Mouse (Mus musculus) C2C12 (cell line): ENCODE measurements around the gene Tmem178.

Experiments
- CEBPB ChIP-seq: IDR thresholded peaks from one replicate; pipeline ENCODE4 v1.6.1; 2011; ENCODE audit warnings: low read depth, mild to moderate bottlenecking, control low read depth, moderate library complexity
- CTCF ChIP-seq: IDR thresholded peaks from one replicate; pipeline ENCODE4 v1.5.1; 2011; ENCODE audit not compliant: control insufficient read depth, insufficient read depth, insufficient read length
- FOSL1 ChIP-seq: IDR thresholded peaks from one replicate; pipeline ENCODE4 v1.8.0; 2011; ENCODE audit warnings: mild to moderate bottlenecking, low read length; ENCODE audit not compliant: poor library complexity, insufficient read depth, severe bottlenecking
- MAX ChIP-seq: IDR thresholded peaks from one replicate; pipeline ENCODE4 v1.6.1; 2011; ENCODE audit warnings: mild to moderate bottlenecking, control low read depth
- MYOD1 ChIP-seq: IDR thresholded peaks from one replicate; pipeline ENCODE4 v1.6.1; 2011; ENCODE audit warnings: low read depth; ENCODE audit not compliant: control insufficient read depth, insufficient read length
- MYOG ChIP-seq: IDR thresholded peaks from one replicate; pipeline ENCODE4 v1.6.1; 2011; ENCODE audit not compliant: control insufficient read depth, insufficient read length; ENCODE audit errors: extremely low read depth
- USF1 ChIP-seq: IDR thresholded peaks from one replicate; pipeline ENCODE4 v1.6.1; 2011; ENCODE audit warnings: low read depth, mild to moderate bottlenecking, control low read depth, moderate library complexity

DNA sequence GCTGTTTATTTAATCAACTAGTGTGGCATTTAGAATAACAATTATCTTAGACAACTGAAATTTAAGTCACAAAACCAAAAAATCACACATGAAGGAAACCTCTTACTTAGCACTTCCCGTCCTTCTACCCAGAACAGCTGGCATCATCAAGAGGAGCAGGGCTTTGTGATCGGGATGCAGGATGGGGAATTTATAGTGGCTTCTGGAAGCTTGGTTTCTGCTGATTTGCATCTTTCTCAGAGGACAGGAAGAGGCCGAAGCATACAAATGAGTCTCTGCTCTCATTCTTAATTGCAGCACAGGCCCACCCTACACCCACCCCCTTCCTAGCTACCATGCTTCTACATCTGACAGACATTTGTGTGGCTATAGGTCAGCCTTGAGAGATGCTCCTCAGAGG lies 99.9 kb downstream of the Tmem178 start:
- TF ChIP-seq CTCF = no peak
- TF ChIP-seq USF1 = no peak
- TF ChIP-seq MAX = no peak
- TF ChIP-seq CEBPB = no peak
- TF ChIP-seq FOSL1 = no peak
- TF ChIP-seq MYOG = no peak
- no peak for TF ChIP-seq MYOD1
